Mouse (Mus musculus) thymus, postnatal 4 days (tissue): Measurements from ENCODE around the gene Iqcf1.
A peak's percentile ranks its signal among the peaks of the same experiment; 100 is the strongest.

ENCODE experiments used
- DNase-seq: peaks from one replicate; pipeline ENCODE4 v3.0.0; 2021

Iqcf1 gene

DNA sequence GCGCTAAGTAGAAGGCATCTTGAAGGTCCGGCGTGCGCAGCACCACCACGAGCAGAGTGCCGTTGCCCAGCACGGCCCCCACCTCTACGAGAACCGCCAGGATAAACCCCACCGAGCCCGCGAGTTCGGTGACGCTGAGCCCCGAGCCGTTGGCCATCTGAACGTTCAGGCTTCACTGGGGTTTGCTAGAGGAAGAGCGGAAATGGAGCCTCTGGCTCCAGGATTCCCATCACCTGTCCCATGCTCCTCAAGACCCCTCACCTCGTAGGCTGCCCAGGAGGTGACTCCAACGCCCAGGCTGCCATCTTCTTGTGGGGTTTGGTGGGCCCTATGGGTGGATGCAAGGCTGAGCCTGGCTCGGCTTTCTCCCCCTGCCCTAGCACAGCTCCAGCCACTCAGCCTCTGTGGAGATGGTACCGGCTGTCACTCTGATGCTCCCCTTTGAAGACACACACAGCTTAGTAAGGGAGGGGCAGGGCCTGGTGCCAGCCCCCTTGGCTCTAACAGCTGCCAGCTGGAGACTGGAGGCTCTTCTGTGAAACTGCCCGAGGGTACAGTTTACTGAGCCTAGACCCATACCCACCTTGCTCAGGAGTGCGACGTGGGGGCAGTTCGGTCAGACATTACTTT, 34.1 kb upstream of the Iqcf1 start, which contains the start of gene Gpr62:
TSS of gene Gpr62 (minus strand) at position 368 of the 630 bp plus-strand sequence.
- DNase-seq: no peak

DNA sequence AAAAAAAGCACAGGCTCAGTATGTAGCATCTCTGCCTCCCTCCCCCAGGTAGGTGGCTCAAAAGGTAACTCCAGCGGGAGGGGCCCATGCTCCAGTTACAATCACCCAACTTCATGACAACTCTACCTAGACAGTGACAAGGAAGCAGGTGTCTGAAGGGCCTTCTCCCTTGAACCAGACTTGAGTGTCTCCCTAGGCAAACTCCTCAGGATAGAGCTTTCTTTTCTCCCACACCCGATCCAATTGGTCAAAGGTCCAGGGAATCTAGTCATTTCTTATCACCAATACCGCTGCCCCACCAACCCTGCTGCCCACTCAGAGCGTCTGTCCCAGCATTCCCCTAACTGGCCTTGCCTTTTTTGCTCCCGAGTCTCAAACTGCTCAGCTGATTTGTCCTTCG, 33.0 kb upstream of the Iqcf1 start:
- no peak for DNase-seq

DNA sequence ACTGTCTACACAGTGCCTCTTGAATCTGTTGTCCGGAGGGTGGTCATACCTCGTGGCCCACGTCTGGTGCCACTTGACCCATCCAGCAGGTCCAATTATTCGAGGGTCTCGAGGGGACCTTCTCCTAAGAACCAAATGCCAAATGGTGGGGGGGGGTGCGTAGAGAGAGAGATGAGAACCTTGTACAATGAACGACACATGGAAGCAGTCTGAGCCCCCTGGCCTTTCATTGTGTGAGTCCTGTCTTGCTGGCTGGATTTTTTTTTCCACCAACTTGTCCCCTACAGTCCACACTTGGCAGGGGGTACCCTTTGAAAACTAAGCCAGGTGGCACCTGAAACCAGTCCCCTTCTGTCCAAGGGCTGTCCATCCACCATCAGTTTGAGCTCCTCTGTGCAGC, 32.0 kb upstream of the Iqcf1 start:
- no peak for DNase-seq

GRCm38 (mm10) chr9:106469317-106469716, 30.4 kb upstream of the Iqcf1 start:
- DNase-seq: no peak

DNA sequence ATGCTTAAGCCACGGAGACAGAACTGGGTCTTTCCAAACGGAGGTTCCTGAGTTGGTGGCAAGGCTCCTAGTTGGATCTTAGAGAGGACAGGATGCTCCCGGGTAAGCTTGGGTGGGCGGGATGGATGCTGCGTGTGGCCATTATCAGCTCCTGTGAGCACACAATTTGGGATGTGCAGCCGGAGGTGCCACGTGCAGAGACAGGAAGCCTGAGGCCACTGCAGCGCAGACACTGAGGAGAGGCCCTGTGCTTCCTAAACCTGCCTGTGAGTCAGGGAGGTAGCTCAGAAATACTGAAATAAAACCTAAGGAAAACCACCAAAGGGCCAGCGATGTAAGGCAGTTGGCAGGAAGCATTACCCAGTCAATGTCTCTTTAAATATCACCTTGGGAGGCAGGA, 30.0 kb upstream of the Iqcf1 start:
- no peak for DNase-seq

GRCm38 (mm10) chr9:106470991-106471750, 28.6 kb upstream of the Iqcf1 start:
- DNase-seq: peak; percentile 7

- peak; percentile 19 for DNase-seq
Observed at GRCm38 (mm10) chr9:106471892-106472291, 27.9 kb upstream of the Iqcf1 start.

DNA sequence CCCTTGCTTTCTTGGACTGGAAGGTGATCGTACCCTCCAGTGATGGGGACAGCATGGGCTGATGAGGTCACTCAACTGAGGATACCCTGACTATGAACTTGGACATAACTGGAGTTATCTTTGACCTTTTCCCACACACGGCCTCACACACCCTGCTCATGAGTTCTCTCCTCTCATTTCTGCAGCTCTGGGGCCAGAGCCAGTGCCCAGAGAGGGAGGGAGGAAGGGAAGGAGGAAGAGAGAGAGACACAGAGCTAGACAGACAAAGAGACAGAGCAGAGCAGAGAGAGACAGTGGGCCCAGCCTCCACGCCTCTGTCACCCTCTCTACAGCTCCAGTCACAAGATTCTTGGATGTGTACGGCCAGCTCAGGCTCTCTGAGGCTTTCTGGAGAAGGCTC, 27.4 kb upstream of the Iqcf1 start:
- peak; percentile 6 for DNase-seq

DNA sequence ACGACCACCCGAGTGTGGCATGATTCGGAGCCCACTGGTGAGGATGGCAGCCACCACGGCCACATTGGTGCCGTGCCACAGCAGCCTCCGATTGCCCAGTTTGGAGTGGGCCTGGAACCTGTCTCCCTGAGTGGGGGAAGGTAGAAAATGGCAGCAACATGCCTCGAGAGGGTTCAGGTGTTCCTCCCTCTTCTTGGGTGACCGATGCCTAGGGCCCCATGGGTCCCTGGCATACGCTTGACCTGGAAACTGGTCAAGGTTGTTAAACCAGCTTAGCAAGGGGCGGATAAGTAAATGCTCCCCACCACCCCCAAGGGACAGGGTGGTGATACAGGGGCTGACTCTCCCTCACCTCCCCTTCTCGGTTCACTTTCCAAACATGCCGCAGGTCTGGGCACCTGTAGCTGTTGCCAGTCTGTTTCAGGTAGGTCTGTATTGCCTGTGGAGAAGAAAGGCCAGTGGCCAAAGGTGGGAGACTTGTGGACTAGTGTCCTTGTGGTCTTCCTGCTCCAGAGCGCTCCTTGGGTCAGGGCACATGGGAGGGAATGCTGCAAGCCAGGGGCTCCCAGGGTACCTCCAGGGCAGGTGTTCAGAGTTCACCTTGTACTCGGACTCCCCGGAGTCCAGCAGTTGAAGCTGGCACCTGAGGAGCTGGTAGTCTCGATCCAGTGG, 26.6 kb upstream of the Iqcf1 start:
- peak; percentile 6 for DNase-seq

DNA sequence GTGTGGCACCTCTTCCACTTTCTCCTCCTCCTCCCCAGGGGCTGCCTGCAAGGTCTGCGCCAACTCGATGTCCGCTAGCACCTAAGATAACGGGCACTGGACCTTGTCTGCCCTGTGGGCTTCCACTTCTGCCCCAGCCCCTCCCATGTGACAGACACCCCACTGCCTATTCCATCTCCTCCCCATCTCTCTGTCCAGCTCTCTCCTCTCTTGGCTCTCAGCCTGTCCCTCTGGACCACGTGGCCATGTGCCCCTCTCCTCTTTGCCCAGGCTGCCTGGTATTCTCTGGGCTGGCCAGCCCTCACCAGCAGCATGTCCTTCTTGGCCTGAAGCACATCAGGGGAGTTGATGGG, 26.0 kb upstream of the Iqcf1 start:
- DNase-seq: peak; percentile 15

DNA sequence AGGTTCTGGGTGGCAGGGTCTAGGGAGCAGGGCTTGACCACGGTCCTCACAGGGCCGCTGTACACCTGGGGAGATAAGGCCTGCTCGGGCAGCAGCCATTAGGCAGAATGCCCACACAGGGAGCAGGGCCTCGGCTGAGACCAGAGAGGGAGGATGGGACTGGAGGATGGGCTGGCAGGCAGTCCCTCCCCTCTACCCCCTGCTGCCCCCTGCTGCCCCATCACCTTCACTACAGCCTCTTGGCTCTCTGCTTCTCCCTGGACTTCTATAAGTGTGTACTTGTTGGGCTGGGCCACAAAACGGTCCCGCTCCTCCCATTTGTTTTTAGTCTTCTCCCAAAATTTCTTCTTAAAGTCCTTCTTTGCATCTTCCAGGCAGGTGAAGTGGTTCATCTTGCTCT, 25.3 kb upstream of the Iqcf1 start:
- peak; percentile 83 for DNase-seq

DNA sequence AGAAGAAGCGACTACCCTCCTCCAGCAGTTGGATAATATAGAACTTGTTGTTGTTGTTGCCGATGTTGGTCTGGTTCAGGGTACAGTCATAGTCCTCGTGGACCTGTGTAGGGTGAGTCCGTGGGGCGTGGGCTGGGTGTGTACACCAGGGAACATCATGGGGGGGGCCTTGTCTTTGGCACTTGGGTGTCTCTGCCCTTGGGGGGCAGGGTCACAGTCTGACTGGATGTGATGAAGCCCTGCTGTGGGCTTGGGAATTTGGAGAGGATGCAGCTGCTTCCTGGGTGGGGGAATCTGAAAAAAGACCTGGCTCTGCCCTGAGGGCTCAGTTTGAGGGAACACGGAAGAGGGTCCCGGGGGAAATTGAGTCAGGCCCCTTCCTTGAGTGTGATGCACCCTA, 24.7 kb upstream of the Iqcf1 start:
- DNase-seq: peak; percentile 52

- DNase-seq: peak; percentile 37
Observed at GRCm38 (mm10) chr9:106475663-106476001, 24.1 kb upstream of the Iqcf1 start, which contains the start of gene Rrp9. Gene Rrp9, plus strand, starts transcription at chr9:106475963.

GRCm38 (mm10) chr9:106476002-106476923, 23.5 kb upstream of the Iqcf1 start:
- DNase-seq: peak; percentile 80

DNA sequence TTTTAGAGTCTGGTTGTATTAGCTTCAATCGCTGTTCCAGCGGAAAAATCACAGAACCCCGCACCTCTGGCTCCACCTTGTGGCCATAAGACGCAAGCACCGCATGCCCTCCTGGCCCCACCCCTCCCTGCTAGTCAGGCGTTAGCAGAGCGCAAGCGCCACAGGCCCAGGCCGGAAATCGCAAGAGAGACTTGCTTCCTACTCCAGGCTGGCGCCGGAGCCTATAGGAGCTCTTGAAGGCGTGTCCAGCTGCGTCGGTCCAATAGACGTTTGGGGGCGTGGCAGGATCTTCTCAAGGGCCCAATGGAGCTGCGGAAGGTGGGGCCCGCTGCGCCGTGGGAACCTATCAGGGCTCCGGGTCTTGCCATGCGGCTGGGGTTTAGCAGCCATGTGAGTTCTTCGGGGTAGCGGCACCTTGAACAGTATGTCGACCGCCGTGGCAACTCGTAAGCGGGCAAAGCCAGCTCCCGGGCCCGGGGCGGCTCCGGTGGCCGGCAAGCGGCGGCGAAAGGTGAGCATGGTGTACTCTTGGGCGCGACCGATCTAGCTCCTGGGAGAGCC, 22.8 kb upstream of the Iqcf1 start, which contains the start of gene Parp3:
TSS of gene Parp3 (minus strand) at position 26 of the 561 bp plus-strand sequence.
- peak; percentile 97 for DNase-seq

DNA sequence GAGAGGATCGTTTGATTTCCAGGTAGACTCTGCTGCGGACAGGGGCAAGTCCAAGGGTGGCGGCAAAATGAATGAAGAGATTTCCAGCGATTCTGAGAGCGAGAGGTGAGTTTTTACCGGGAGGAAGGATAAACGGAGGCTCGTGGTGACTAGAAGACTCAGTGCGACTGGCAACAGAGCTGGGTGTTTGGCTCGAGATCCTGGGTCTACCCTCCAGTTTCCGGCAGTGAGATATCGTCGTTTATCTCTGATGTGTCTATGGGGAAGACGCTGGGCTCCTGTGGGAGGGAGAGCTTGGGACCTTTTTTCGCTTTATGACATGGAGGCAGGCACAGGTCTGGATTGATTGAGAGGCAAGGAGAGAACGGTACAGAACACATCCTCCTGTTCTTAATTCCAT, 22.1 kb upstream of the Iqcf1 start:
- peak; percentile 11 for DNase-seq

GRCm38 (mm10) chr9:106478101-106478500, 21.7 kb upstream of the Iqcf1 start:
- no peak for DNase-seq

DNA sequence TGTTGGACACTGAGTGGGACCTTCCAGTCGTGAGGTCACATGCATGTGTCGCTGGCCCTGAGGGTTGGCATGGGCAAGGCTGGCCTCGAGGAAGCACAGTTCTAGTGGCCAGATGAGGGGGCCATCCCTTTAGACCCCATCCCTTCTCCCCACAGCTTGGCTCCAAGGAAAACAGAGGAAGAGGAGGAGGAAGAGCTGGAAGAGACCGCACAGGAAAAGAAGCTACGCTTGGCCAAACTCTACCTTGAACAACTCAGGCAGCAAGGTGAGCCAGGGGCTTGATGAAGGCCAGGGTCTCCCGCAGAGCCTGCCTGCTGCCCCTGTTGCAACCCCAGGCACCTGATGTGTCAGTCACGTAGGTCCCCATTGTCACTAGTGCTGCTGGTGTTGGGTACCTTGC, 19.2 kb upstream of the Iqcf1 start:
- no peak for DNase-seq

GRCm38 (mm10) chr9:106481075-106481474, 18.7 kb upstream of the Iqcf1 start:
- DNase-seq: no peak

- DNase-seq: no peak
Observed at GRCm38 (mm10) chr9:106481676-106482075, 18.1 kb upstream of the Iqcf1 start.

GRCm38 (mm10) chr9:106482578-106483115, 17.1 kb upstream of the Iqcf1 start:
- no peak for DNase-seq

DNA sequence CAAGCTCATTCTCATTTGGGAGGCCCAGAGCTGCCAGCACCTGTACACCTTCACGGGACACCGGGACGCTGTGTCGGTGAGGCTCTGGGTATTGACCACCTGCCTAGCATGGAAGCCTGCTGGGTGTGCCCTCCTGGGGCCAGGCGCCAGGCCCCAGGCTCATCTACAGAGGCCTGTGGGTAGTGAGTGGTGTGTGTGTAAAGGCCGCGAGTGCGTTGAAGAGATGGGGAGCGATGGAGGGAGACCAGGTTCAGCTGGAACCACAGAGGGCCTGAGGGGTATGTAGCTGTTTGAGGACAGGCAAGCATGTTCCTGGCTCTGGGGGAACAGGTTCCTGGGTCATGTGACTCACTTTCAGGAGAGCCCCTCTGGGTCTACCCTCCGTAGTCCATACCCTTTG, 16.6 kb upstream of the Iqcf1 start:
- DNase-seq: no peak
